Mouse (Mus musculus) fibroblast of lung, adult 2 months (primary cell): Measurements from ENCODE around the gene Fam71a.

Experiments
- DNase-seq: peaks from one replicate; pipeline ENCODE4 v3.0.0-alpha.2; 2011; ENCODE audit warnings: low read depth

Gene Fam71a

DNA sequence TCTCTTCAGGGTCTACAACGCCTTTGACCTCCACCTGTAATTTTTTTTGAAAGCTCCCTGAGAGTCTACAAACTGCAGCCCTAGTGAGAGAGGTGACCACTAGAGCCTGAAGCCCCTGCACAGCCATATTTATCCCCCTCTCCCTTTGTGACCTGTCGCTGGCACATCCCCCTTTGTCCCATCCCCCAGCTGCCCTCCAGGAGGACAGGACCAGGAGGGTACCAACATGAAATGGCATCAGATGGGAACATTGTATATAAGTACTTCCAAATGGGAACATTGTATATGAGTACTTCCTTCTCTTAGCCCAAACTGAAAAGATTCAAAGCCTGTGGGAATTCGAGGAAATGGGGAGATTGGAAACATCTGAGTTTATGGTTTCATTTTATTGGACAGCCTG, at the start of gene Fam71a:
Gene Fam71a (minus strand): TSS at position 101 of the 400 bp plus-strand sequence.
- no peak for DNase-seq

GRCm38 (mm10) chr1:191211096-191211495, 46.5 kb upstream of the Fam71a start:
- no peak for DNase-seq

- DNase-seq, result no peak
Measured at GRCm38 (mm10) chr1:191205791-191206190, 41.2 kb upstream of the Fam71a start.

DNA sequence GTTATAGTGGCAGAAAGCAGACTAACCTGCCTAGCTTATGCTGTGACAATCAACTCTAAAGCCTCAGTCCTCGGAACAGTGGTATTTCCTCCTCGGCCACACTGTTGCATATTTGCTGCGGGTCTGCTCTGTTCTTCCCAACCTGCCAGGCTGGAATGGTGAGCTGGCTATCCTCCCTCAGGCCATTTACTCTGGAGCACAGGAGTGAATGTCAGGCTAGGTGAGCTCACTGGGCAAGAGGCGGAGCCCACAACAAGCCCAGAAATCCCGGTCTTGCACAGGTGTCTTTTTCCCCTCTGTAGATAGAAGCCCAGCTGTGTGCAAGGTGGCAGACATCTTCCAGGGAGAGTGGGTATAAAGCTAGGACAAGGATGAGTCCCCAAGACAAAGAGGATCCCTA, 40.3 kb upstream of the Fam71a start:
- DNase-seq, result no peak

DNA sequence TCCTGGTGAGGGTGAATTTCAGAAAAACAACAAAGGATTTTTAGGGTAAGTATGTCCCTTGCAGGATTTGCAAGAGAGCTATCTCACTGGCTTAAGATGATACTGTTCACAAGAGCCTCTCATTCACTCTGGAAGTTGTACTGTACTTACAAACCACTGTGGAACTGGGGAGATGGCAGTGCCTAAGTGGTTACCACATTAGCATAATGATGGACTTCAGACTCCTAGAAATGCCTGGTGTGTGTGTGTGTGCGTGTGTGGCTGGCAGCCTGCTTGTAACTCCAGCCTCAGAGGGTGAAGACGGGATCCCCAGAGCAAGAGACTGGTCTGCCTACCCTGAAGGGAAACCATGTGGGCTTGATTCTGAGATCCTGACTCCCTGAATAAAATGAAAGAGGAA, 38.9 kb upstream of the Fam71a start:
- no peak for DNase-seq

DNA sequence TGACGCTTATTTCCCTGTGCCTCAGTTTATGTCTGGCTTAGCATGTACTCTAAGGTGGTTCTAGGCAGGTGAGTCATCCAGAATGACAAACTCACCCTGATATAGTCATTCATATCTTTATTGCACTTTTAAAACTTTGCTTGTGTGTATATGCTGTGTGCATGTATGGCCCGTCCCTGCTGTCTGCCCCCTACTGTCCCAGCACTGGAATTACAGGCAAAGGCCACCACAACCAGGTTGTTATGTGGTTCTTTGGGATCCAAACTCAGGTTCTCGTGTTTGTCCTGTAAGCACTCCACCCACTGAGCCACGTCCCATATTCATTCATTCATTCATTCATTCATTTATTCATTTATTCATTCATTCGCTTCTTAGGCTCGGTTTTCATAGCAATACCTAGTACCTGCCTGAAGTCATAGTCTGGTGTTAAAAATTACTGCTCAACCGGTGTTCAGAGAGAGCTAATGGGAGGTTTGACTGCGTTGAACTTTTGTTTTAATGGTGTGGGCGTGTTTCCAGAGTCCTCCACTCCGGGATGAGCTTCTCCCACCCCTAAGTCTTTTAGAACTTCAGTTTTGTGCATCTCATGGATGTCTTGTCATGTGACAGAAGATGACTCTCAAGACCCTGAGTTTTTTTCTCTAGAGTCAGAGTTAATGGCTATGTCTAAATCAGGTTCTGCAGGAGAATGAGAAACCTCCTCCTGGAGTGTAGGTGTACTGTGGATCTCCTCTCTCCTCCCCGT, 37.8 kb upstream of the Fam71a start:
- no peak for DNase-seq

DNA sequence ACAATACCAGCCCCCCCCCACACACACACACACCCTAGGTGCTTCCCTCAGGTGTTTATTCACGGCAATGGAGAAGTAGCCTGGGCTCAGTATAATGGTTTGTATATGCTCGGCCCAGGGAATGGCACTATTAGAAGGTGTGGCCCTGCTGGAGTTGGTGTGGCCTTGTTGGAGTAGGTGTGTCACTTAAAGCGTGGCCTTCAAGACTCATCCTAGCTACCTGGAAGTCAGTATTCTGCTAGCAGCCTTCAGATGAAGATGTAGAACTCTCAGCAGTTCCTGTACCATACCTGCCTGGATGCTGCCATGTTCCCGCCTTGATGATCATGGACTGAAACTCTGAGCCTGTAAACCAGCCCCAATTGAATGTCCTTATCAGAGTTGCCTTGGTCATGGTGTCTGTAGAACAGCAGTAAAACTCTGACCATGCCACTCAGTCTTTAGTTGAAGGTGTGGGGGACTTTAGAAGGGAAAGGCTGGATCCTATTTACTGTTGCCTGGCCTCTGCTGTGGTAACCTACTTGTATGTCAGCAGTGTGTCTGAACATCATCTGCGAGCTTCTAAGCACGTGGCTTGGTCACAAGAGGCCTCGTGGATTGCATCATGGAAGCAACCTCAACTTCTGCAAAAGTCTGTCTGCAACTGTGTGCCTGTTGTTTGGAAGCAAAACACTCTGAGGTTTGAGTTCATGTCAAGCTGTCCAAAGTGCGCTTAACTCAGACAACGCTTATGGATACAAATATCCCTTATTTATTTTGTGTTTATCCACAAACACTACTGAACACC, 36.4 kb upstream of the Fam71a start:
- DNase-seq, result no peak

DNA sequence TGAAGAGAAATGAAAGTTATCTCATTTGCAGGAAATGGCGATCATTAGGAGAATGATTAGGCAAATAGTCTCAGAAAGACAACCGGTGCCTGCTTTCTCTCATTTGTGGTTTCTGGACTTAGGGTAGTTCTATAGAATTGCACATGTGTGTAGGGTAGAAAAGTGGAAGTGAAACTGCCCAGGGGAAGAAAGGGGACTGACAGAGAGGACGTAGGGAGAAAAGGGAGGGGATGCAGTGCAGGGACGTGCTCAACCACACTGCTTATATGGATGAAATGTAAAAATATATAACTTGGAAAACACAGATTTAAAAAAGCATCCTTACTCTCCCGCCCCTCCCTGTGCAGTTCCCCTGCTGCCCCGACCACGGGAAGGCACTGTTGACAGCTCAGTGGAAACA, 33.3 kb upstream of the Fam71a start:
- no peak for DNase-seq

- DNase-seq, result no peak
Measured at GRCm38 (mm10) chr1:191196016-191196415, 31.4 kb upstream of the Fam71a start.

DNA sequence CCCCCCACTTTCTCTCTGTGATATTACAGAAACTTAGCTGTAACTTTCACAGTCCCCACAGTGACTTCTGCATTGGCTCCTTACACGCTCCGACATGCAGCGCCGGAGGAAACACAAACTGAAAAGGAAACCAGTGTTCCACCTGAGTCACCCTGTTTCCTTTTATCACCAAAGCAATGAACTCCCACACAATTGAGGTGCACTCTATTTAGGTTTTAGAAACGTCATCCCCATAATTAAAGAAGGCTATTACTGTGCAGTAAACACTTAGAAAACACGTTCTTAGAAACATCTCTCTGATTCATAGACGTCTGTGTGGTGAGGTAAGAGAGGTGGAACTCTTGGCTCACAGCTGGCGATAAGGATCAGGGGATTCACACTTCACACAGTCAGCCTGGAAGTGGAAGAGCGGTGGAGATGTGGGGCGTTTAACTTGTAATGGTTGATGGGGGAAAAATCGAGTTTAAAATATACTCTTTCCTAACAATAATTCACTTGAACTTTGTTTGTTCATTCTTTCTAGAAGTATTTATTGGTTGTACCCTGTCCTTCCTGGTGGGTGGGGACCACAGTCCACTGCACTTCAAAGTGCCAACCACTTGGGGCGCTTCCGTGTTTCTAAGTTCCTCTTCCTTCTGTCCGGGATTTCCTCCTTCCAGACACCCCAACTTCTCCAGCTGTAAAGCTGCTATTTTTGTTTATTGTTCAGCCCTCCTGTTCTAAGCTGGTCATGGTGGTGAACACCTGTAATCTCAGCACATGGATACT, 29.2 kb upstream of the Fam71a start:
- no peak for DNase-seq

GRCm38 (mm10) chr1:191192751-191193150, 28.1 kb upstream of the Fam71a start:
- DNase-seq, result no peak

DNA sequence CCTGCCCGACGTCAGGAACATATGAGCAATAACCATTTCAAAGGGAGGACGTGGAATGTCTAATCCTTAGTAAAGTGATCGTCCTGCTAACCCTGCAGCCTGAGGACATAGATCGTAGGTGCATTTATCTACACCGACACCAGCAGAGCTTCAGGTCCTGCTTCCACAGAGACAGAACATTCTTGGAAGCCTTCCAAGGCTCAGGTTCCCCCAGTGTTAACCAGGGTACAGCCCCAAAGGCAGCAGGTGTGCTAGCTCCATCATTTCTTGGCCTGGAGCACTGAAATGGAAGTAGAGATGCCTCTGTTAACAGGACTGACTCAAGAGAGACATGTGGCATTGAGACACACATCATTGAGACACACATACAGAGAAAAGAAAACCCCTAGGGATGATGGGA, 27.6 kb upstream of the Fam71a start:
- DNase-seq, result no peak

DNA sequence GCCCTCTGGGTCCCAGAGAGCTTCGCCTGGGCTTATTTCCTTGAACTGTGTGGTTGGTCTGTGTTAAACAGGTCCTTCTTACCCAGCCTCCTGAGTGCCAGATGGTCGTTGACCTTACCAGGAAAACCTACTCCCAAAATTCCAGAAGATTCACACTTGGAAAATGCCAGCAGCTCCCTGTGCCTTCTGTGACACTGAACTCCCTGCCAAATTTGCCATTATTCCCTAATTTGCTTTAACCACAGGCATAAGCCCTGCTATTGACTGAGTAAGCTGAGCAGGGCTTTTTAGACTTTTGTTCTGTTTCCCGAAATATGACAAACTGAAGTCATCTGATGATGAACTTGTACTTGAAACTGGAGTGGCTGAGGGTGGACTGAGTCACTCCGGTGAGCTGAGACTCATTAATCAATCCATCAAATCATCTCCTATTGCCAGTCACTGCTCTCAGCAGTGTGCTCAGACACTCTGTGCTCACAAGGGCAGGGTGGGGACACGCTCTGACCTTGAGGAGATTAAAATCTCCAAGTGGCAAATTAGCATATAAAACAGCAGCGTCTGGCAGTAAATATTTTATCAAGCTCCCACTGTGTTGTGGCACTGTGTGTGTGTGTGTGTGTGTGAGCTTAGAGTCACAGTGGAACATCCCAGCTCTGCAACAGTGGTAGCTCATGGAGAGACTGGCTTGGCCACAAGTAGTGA, 25.2 kb upstream of the Fam71a start:
- no peak for DNase-seq

- no peak for DNase-seq
Measured at GRCm38 (mm10) chr1:191186386-191186770, 21.8 kb upstream of the Fam71a start.

DNA sequence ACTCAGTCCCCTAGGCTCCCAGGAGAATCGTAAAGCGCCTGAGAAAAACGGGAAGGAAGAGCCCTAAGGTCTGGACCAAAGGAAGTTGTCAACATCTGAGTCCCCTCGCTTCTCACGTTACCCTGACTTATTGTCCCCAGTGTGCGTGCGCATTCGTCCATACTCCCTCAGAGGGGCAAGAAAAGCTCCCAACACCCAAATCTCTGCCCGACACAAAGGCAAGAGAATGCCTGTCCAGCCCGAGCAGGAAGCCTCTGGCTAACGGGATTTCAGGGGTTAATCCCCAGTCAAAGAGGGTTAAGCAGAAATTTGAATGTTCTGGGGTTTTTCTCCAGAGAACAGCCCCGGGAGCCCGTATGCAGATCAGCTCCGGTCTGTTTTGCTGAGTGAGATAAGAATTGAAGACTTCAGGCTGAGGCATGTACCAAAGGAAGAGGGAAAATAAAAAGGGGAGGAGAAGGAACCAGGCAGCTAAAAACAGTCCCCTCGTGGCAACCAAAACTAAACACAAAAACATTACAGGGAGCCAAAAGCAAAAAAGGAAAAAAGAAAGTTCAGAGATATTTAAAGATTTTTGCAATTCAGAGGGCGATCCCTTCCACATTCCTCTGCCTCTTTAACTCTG, 21.3 kb upstream of the Fam71a start:
- DNase-seq, result no peak

DNA sequence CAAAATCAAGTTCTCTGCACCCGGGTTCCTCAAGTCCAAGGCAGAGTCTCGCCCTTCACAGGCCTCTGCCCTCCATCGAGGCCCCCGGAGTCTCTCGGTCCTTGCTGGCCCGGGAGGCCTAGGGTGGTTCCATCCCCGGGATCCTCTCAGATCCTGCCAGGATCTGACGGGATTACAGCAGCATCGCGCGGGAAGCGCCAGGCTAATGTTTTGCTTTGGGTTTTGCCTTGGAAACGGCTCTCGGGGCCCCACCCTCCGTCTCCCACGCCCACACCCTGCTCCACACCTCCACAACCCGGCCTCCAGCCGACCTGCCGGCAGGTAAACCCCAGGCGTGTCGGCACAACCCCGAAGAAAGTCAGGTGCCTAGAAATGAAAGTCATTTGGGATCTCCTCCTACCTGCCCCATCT, 20.2 kb upstream of the Fam71a start:
- DNase-seq, result no peak

- no peak for DNase-seq
Measured at GRCm38 (mm10) chr1:191184066-191184815, 19.6 kb upstream of the Fam71a start.

DNA sequence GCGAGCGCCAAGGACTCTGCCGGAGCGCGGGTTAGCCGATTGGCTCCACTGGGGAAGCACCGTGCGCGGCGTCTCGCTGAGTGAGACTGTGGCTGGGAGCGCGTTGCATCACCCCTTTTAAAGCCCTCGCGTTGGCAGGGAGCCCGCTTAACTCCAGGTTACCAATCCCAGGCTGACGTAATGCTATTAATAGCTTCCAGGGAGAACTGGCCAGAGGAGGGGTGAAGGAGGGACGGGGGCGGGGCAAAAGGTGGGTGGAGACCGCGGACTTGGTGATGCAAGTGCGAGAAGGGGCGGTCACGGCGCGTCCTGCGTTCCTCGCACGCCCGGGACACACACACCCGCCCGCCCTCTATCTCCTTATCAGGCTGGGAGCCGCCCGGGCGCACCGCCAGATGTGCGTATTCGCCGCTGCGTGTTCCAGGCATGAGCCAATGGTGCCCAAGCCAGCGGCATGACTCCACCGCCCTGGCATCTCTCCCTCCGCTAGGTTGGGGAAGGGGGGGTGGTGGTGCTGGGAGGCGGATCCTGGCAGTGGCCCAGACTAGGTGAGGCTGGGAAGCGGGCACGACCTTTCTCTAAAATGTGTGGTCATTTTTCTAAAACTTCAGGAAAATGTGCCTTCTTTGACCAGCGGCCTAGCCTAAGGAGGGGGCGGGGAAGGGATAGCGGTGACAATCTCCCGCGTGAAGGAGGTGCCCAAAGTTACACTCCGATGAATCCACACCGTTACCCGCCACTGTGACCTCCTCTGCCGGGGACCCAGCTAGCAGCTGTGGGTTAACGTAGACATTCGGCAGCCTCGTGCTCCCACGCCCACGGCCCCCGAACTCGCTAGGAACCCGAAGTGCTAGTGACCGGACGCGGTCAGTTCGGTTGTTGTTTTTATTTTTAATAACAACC, 18.8 kb upstream of the Fam71a start:
- peak; percentile 92 for DNase-seq

DNA sequence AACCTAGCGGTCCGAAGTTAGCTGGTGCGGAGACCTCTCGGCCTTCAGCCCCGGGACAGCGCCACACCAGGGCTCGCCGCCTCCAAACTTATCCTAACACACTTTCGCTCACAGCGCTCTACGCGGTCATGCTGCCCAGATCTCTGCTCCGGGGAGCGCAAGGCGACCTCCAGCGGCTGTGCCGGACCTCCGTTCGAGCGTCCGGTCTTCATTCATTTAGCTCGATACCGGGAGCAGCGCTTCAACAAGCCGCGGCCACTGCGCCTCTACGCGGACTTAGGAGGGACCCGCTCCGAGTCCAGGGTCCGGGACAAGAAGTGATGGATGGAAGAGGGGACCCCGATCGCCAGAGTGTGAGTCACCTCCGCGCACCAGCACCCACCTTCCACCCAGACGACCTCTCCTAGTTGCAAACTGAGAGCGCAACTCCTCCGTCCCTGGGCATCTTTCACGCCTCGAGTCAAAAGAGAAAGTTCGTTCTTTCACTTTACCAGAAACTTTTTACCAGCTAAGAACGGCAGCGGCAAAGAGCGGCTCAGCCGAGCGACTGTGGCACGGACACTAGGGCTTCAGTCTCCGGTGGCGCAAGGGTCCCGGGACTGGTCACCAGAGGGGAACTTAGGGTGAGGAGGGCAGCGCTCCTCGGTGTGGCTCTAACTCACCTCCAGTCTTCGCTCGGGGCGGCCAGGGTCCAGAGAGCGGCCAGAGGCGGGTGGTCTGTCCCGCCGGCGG, 18.0 kb upstream of the Fam71a start:
- peak; percentile 59 for DNase-seq
